Mouse (Mus musculus): ENCODE results near the gene Paqr4.

Paqr4 gene

DNA sequence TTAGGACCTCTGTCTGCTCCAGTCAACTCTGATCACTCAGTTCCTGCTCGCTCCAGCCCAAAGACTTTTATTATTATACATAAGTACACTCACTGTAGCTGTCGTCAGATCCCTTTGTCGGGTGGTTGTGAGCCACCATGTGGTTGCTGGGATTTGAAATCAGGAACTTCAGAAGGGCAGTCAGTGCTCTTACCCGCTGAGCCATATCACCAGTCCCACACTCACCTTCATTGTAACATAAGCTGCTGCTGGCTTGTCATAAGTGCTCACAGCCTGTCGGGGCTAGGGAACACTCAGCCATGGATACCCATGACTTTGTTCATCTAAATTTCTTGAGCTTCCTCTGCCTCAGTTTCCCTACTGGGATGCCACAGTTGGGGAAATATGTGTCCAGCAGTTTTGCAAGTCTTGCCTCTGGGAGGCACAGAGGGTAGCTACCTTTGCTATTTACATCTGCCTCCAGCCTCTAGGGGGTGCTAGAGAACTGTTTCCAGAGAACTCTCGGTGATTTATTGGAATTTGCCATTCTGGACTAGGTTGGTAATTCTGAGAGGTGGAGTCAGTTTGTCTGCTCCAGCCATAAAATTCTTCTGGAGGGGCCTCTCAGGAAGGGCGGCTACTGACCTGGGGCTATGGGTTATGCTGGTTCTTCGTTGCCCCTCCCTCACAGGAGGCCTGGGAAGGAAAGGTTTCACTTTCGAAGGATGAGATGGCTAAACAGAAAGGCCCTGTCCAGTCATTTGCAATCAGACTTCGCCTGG is 8.1 kb upstream of the Paqr4 start:
- peak; percentile 83 to 91 for DNase-seq

GRCm38 (mm10) chr17:23748026-23748425 is 7.4 kb upstream of the Paqr4 start:
- no peak for DNase-seq

DNA sequence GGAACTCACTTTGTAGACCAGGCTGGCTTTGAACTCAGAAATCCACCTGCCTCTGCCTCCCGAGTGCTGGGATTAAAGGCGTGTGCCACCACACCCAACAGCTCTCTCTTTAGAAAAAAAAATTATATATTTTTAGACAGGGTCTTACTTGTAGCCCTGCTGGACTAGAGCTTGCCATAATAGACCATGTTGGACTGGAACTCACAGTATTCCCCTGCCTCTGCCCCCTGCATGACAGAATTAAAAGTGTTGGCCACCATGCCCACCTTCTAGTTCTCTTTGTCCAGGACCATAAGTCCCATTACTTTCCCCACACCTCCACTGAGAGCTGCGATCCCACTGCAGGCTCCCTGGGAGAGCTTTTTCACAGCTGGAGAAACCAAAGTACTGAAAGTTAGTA is 6.8 kb upstream of the Paqr4 start:
- no peak for DNase-seq

DNA sequence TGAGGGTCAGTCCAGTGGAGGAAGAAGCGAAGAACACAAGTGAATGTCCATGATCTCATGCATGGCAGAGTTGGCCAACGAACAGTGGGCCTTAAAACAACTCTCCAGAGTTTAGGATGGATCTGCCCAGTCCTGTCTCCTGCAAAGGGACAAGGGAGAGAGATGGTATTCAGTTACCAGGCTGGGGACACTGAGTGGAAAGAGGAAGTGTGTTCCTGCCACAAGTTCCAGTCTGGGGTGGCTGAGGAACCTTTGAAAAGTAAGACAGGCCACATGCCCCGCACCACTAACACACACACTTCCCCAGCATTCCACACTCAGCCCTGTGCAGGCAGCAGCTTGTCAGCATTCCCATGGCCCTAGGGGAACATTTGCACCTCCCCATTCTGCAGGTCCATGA is 6.1 kb upstream of the Paqr4 start:
- no peak for DNase-seq

- no peak for DNase-seq
Measured at GRCm38 (mm10) chr17:23746311-23746710, 5.6 kb upstream of the Paqr4 start.

- no peak for DNase-seq
Measured at GRCm38 (mm10) chr17:23745301-23746251, 4.9 kb upstream of the Paqr4 start, which contains the start of gene Kremen2. Gene Kremen2, minus strand, starts transcription at chr17:23745833.

- no peak for DNase-seq
Measured at GRCm38 (mm10) chr17:23744651-23745050, 4.0 kb upstream of the Paqr4 start.

- no peak for DNase-seq
Measured at GRCm38 (mm10) chr17:23744076-23744475, 3.4 kb upstream of the Paqr4 start.

GRCm38 (mm10) chr17:23742941-23743340 is 2.3 kb upstream of the Paqr4 start:
- DNase-seq: no peak

DNA sequence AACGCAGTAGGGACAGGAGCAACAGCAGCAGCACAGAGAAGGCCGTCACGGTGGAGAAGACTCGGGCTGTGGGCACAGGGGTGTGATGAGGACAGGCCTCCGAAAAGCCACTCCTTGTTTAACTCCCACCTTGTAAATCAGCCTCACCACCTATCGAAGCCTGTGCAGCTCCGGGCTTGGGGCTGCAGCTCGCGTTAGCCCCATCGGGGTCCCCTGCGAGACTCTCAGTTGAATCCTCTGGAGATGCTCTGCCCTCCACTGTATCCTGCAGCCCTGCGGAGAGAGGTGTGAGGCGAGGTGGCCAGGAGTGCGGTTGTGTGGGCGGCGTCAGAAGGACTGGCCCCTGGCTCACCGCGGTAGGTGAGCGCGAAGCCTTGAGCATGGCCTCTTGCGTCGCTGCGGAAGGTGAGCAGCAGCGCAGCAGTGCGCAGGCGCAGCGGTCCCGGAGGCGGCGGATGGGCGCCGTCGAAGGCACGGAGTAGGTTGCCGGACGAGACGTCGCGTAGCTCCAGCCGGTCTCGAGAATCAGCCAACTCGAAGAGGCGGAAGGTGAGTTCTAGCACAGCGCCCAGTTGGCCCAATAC is 1.6 kb upstream of the Paqr4 start:
- DNase-seq: peak; percentile 46 to 65

GRCm38 (mm10) chr17:23741359-23742209 is 917 bp upstream of the Paqr4 start:
- no peak for DNase-seq

- DNase-seq: peak; percentile 90 to 94
Measured at GRCm38 (mm10) chr17:23740136-23740584, 507 bp downstream of the Paqr4 start.

DNA sequence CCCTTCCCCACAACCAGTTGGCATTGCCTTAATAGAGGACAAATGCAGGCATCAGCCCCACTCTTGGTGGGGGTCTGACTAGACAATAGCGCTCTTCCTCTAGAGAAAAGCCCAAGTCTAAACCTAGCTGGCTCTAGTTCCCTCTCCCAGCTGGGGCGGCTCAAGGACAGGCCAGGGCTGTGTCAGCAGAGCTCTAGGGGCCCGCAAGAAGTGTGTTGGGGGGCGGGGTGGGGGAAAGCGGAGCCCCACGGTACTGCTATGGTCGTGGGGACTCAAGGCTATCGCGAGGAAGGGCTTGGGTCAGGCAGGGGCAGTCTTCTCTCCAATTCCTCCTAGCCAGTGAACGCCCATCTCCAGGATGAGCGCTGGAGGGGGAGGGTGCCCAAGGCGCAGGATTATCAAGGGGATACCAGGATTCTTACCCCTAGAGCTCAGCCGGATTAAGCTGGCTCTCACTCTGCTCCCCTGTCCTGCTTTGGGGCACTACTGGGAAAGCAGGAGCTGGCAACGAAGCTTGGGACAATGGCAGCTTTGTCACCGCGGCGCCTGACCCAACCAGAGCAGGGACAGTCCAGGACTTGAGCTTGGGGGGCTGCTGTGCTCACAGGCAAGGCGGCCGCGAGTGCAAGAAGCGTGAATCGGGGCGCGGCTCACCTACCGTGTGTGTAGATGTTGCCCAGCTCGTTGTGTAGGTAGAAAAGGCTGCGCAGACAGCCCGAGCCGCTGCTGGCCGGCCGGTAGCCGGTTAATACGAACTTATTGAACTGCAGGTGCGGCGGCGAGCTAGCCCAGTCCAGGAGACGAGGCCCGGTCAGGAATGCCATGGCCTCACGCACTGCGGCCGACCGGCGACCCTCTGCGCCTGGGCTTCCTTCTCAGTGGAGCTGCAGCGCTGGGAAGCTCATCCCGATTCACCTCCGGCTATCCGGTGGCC is 1.2 kb downstream of the Paqr4 start:
- DNase-seq: peak in 1 of 2 experiments; percentile 24

DNA sequence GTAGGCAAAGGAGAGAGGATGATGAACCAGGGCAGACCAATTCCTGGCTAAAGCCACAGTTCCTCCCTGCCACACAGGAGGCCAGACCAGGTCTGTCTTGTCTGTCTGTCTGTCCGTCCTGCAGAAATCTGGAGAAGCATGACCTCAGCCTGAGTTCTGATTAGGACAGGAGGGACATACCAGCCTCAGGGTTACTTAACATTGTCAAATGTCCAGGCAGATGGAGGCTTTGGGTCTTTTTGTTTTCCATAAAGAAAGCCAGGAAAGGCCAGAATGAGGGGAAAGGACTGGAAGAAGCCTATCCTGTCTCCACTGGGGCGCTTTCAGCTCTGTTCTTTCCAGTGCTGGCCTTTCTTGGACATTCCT is 1.8 kb downstream of the Paqr4 start:
- no peak for DNase-seq

DNA sequence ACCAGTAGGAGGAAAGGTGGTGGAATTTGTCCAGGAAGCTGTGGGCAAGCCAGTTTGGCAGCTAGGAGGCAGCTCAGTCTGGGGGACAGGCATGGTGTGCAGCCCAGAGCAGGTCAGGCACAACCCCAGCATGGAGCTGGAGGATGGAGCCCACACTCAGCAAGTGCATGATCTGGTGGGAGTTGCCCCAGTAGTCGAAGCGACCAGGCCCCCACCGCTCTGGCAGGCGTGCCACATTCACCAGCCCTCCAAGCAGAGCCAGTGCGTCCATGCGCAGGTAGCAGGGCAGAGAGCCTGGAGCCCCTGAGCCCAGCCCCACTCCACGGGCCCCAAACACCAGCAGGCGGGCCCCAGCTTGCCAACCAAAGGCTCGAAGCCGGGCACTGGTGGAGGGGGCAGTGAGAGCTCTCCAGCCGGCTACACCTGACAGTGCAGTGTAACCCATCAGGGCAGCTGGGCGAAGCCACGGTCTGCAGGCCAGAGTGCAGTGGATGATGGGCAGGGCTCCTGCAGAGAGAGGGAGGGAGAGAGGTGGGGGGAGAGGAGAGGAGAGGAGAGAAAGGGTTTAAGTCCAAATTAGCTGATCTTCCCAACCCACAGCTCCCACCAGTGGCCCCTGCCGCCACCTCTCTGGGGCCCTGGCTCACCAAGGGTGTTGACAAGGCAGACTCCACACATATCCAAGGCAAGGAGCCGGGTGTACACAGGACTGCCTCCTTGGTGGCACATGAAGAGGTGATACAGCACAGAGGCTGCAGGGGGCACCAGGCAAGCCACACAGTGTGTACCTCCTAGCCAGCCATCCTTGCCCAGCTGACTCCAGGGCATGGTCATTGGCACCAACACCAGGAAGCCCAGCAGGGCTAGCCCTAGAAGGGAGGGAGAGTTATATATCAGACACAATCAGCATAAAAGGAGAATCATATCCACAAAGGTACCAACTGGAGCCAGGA is 2.9 kb downstream of the Paqr4 start:
- peak in 1 of 2 experiments; percentile 31 for DNase-seq

DNA sequence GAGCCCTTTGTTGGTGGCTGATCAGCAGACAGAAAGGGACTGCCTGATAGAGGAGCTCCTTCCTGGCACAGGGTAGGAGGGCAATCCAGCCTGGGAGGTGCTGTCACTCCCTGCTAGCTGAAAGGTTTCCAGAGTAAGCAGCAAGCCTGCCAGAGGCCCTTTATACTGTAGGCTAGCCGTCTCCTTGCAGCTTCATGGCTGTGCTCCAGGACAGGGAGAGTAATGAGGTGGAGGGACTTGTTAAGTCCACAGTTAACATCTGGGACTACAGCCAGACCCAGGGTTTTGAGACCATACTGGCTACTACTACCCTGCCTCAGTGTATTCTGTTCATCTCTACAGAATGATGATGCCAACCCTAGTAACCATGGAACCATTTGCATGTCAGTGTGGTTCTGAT is 6.3 kb downstream of the Paqr4 start:
- peak in 1 of 2 experiments; percentile 55 for DNase-seq

- no peak for DNase-seq
Measured at GRCm38 (mm10) chr17:23730441-23730840, 10.2 kb downstream of the Paqr4 start.

DNA sequence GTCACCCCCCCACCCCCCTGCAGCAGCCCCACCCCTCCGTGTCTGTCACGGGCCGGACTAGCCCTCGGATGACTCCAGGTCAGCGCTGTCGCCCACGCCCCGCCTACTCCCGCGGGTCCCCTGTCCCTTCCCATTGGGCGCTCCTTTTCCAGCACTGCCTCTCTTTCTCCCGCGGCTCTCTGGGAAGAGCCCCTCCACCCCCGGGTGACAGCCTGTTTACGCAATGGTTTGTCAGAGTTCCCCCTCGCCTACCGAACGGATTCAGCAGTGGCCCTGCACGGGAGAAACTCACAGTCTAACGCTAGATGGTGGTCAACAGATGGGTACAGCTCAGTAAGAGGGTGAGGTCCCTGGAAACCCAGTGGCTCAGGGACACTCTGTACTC is 13.9 kb downstream of the Paqr4 start:
- peak; percentile 71 to 89 for DNase-seq

DNA sequence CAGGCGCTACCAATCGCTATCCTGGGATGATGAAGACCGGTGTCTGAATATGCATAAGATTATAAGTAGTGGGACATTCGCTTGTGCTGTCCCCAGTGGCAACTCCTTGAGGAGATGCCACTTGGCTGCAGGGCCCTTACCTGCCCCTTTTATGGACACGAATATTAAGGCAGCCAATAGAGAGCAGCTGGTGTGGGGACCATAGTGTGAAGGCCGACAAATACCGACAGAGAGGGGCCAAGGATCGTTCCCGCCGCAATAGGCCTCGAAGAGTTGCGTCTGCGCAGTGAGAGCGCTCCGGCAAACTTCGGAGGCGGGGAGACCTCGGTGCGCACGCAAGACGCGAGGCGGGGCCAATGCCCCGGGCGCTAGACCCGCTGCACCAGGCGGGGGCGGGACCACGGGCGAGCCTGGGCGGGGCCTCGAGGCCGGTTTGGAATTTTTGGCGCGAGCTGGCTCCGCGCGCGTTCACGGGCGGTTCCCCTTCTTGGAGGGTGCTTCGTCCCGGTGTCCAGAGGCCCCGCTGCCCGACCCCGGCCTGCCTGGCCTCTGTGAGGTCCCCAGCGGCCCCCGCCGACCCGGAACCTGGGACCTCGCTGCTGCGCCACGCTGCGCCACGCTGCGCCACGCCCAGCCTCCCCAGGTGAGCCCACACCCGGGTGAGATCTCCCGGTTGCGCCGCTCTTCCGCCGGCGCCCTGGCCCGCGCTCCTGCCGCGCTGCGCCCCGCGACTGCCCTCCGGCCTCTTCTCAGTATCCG is 14.5 kb downstream of the Paqr4 start, which contains the start of gene Pkmyt1:
Gene Pkmyt1 (plus strand): TSS at position 338 of the 759 bp plus-strand sequence.
- DNase-seq: peak; percentile 95 to 96
